9 mouse cellular contexts compared by ENCODE assay signal in the genomic region with DNA sequence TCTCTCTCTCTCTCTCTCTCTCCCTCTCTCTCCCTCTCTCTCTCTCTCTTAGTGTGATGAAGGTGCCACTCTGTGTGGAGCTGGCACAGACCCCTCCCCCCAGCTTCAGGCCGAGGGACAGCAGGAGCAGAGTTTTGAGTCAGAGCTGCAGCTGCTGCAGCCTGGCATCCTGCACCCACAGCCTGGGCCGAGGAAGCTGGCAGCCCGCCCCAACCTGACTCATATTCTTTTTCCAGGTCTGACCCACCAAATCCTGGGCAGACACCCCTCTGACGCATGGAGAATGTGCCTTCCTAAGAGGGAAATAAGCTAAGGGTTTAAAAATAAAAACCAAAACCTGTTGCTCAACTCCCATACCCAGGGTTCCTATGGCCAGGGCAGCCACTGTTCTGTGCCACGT. TPM values are rescaled to one million over a fixed set of nuclear protein-coding genes. Genes with fewer than 3 reads are reported as not detected.
DNase-seq lines count a peak whose midpoint lies in the region; ATAC-seq and TF ChIP-seq lines count a peak whose summit lies in the region.
"Had no signal": no experiment of that assay in that cellular context is flagged by ENCODE, and none has a peak within 500 bp of the region (broad histone marks: within the 10 kb centered on the region; RNA-seq: fewer than 3 reads in every experiment).

No protein-coding gene starts in this region.

- no peak overlapping the region for H3K9ac ChIP-seq in kidney, embryonic 14.5 days (ENCODE audit: low read depth, low read length)
- H3K9ac ChIP-seq: liver, embryonic 15.5 days had no signal

- H3K27ac ChIP-seq in kidney, embryonic 14.5 days (ENCODE audit: low read depth, low read length), result no peak overlapping the region
- H3K27ac ChIP-seq: liver, embryonic 15.5 days had no signal

- 61% methylated on average over 5 of the region's 5 CpGs for WGBS in kidney, embryonic 14.5 days

- no peaks in the 10 kb centered on the region for H3K27me3 ChIP-seq in C2C12 (ENCODE audit: control insufficient read depth, insufficient read depth, insufficient read length)
- H3K27me3 ChIP-seq in kidney, embryonic 14.5 days (ENCODE audit: control insufficient read depth, insufficient read depth, low read length), result no peaks in the 10 kb centered on the region
- H3K27me3 ChIP-seq: liver, embryonic 15.5 days had no signal

- H3K79me3 ChIP-seq in C2C12 (ENCODE audit: low read depth), result no peaks in the 10 kb centered on the region

- H3K4me1 ChIP-seq in kidney, embryonic 14.5 days (ENCODE audit: control insufficient read depth, insufficient read depth, low read length), result peaks cover 16% of the 10 kb centered on the region
- H3K4me1 ChIP-seq: liver, embryonic 15.5 days had no signal

- H3K79me2 ChIP-seq in C2C12 (ENCODE audit: control insufficient read depth, insufficient read depth), result no peaks in the 10 kb centered on the region

- peak; percentile 98 for DNase-seq in NIH3T3 (ENCODE audit: low read depth)
- DNase-seq in heart, adult 9 months (ENCODE audit: low spot score in 2 of 2), result peak; percentile 51 to 75
- DNase-seq in layer of hippocampus, postnatal 36 days, result peak; percentile 51 to 59
- peak; percentile 76 for DNase-seq in right cerebral cortex, postnatal 14 days
- no peak for DNase-seq in kidney, postnatal 4 days

- H3K4me2 ChIP-seq in kidney, embryonic 14.5 days (replicated peaks; ENCODE audit: low read depth, low read length), result no peak overlapping the region
- H3K4me2 ChIP-seq: liver, embryonic 15.5 days had no signal

- H3K36me3 ChIP-seq in C2C12 (ENCODE audit: control insufficient read depth, insufficient read depth), result no peaks in the 10 kb centered on the region
- no peaks in the 10 kb centered on the region for H3K36me3 ChIP-seq in kidney, embryonic 14.5 days (ENCODE audit: control insufficient read depth, insufficient read depth, low read length)
- H3K36me3 ChIP-seq: liver, embryonic 15.5 days had no signal

- no peaks in the 10 kb centered on the region for H3K9me3 ChIP-seq in kidney, embryonic 14.5 days (ENCODE audit: control insufficient read depth, low read length)
- H3K9me3 ChIP-seq: liver, embryonic 15.5 days had no signal

- peak overlapping the region; percentile 52 for H3ac ChIP-seq in C2C12 (ENCODE audit: control insufficient read depth, insufficient read length, low read depth)

- TF ChIP-seq CTCF in C2C12 (IDR thresholded peaks at IDR 0.05; ENCODE audit: control insufficient read depth, insufficient read depth, insufficient read length), result no peak

- no peak overlapping the region for H3K4me3 ChIP-seq in C2C12 (ENCODE audit: insufficient read depth, poor library complexity, severe bottlenecking)
- H3K4me3 ChIP-seq in kidney, embryonic 14.5 days (ENCODE audit: low read length), result no peak overlapping the region
- H3K4me3 ChIP-seq: liver, embryonic 15.5 days had no signal

- peak; percentile 53; the same call in 1 of the 2 replicates for ATAC-seq in common myeloid progenitor, adult 5-6 weeks (replicated peaks; ENCODE audit: low read depth, poor library complexity, severe bottlenecking)
- ATAC-seq in kidney, embryonic 14.5 days (ENCODE audit: low FRiP score, low TSS enrichment), result no peak

TF ChIP-seq in C2C12, 6 proteins besides CTCF, POLR2A, EP300 and RAD21:
- TF ChIP-seq USF1 (IDR thresholded peaks at IDR 0.05; ENCODE audit: low read depth), result no peak
- peak; percentile 68 for TF ChIP-seq FOSL1 (IDR thresholded peaks at IDR 0.05; ENCODE audit: insufficient read depth, low read length, poor library complexity, severe bottlenecking)
- peak; percentile 96 for TF ChIP-seq CEBPB (IDR thresholded peaks at IDR 0.05; ENCODE audit: low read depth)
- TF ChIP-seq MAX (IDR thresholded peaks at IDR 0.05), result no peak
- no peak for TF ChIP-seq MYOG (IDR thresholded peaks at IDR 0.05; ENCODE audit: control insufficient read depth, extremely low read depth, insufficient read length)
- TF ChIP-seq MYOD1 (IDR thresholded peaks at IDR 0.05; ENCODE audit: control insufficient read depth, insufficient read length, low read depth), result peak; percentile 97

RNA-seq across cellular contexts. Expression of gene Chst3, which starts 9.8 kb away (rescaled TPM):
- polyA plus RNA-seq in C2C12 (2012; fragmentation: generic; extraction: Trizol), result 1.7 TPM
- 0.10 TPM in 1 of 2 replicates, not detected in the other for total RNA-seq in common myeloid progenitor, adult 5-6 weeks (2017)
- 1 to 10 TPM; 2.2 to 2.8 TPM for total RNA-seq in layer of hippocampus, postnatal 36 days (2021)
- 1.0 and 1.1 TPM in 2 replicates for polyA plus RNA-seq in kidney, embryonic 14.5 days (2014; fragmentation: Nextera tagmentation; extraction: Ambion mirVana)

Comparison
In these comparisons a context has a peak if more than half of its experiments do, and no peak if none do; other contexts are left out.
1. DNase-seq: peak in NIH3T3 (single experiment), heart, adult 9 months (2 of 2), layer of hippocampus, postnatal 36 days (2 of 2) and right cerebral cortex, postnatal 14 days (single experiment); none in kidney, postnatal 4 days (0 of 2).